ENCODE assay signal across 7 mouse cellular contexts in genomic region chr1:171195887-171196397, GRCm38 (mm10). TPM values are rescaled to one million over a fixed set of nuclear protein-coding genes. Genes with fewer than 3 reads are reported as not detected.
DNase-seq lines count a peak whose midpoint lies in the region; ATAC-seq and TF ChIP-seq lines count a peak whose summit lies in the region.

Gene Pcp4l1 (minus strand): TSS chr1:171196268.

- H3K4me2 ChIP-seq in embryonic facial prominence, embryonic 14.5 days (ENCODE audit: low read depth, low read length): peak within 1 kb of the TSS; percentile 94
- H3K4me2 ChIP-seq in heart, embryonic 11.5 days: peak within 1 kb of the TSS; percentile 96
- H3K4me2 ChIP-seq in kidney, embryonic 15.5 days: peak within 1 kb of the TSS; percentile 96
- H3K4me2 ChIP-seq in limb, embryonic 14.5 days (replicated peaks; ENCODE audit: low read depth, low read length, severe bottlenecking): peak within 1 kb of the TSS; percentile 95
- H3K4me2 ChIP-seq in midbrain, embryonic 13.5 days (replicated peaks): peak within 1 kb of the TSS; percentile 96
- peak within 1 kb of the TSS; percentile 84 for H3K4me2 ChIP-seq in stomach, embryonic 16.5 days (ENCODE audit: low read depth, low read length)

- peak within 1 kb of the TSS; percentile 65 for H3K9ac ChIP-seq in embryonic facial prominence, embryonic 14.5 days (ENCODE audit: low read depth, low read length)
- H3K9ac ChIP-seq in heart, embryonic 11.5 days (ENCODE audit: low read depth, low read length): peak within 1 kb of the TSS; percentile 70
- peak within 1 kb of the TSS; percentile 42 for H3K9ac ChIP-seq in kidney, embryonic 15.5 days
- peak within 1 kb of the TSS; percentile 50 for H3K9ac ChIP-seq in limb, embryonic 14.5 days (ENCODE audit: low read depth, low read length, severe bottlenecking)
- peak within 1 kb of the TSS; percentile 72 for H3K9ac ChIP-seq in midbrain, embryonic 13.5 days (replicated peaks)
- peak within 1 kb of the TSS; percentile 63 for H3K9ac ChIP-seq in stomach, embryonic 16.5 days (ENCODE audit: low read length)

- peak; percentile 74 for DNase-seq in embryonic facial prominence, embryonic 14.5 days (ENCODE audit: low spot score)
- DNase-seq in limb, embryonic 14.5 days (ENCODE audit: low spot score): no peak

- no peak within 1 kb of the TSS for H3K27ac ChIP-seq in brown adipose tissue, adult 24 weeks (replicated peaks; ENCODE audit: low read depth, low read length)
- no peak within 1 kb of the TSS for H3K27ac ChIP-seq in embryonic facial prominence, embryonic 14.5 days (replicated peaks; ENCODE audit: low read depth, low read length)
- H3K27ac ChIP-seq in heart, embryonic 11.5 days (ENCODE audit: low read depth, low read length): no peak within 1 kb of the TSS
- H3K27ac ChIP-seq in kidney, embryonic 15.5 days: no peak within 1 kb of the TSS
- no peak within 1 kb of the TSS for H3K27ac ChIP-seq in limb, embryonic 14.5 days (replicated peaks; ENCODE audit: low read depth, low read length)
- no peak within 1 kb of the TSS for H3K27ac ChIP-seq in midbrain, embryonic 13.5 days
- H3K27ac ChIP-seq in stomach, embryonic 16.5 days (ENCODE audit: low read length): no peak within 1 kb of the TSS

- H3K27me3 ChIP-seq in embryonic facial prominence, embryonic 14.5 days (replicated peaks; ENCODE audit: control insufficient read depth, insufficient read depth, low read length): peaks cover 61% of the 10 kb centered on the region
- peaks cover 31% of the 10 kb centered on the region; the same call in 1 of the 2 replicates for H3K27me3 ChIP-seq in heart, embryonic 11.5 days (ENCODE audit: control insufficient read depth, insufficient read depth, low read length)
- peaks cover 74% of the 10 kb centered on the region for H3K27me3 ChIP-seq in kidney, embryonic 15.5 days
- H3K27me3 ChIP-seq in limb, embryonic 14.5 days (ENCODE audit: control insufficient read depth, insufficient read depth, low read length): peaks cover 53% of the 10 kb centered on the region
- H3K27me3 ChIP-seq in midbrain, embryonic 13.5 days: peaks cover 46% of the 10 kb centered on the region
- H3K27me3 ChIP-seq in stomach, embryonic 16.5 days (ENCODE audit: control insufficient read depth, insufficient read depth, low read length): peaks cover 19% of the 10 kb centered on the region

- no peaks in the 10 kb centered on the region for H3K9me3 ChIP-seq in embryonic facial prominence, embryonic 14.5 days (ENCODE audit: control insufficient read depth, low read length)
- H3K9me3 ChIP-seq in heart, embryonic 11.5 days (replicated peaks; ENCODE audit: control insufficient read depth, low read length): no peaks in the 10 kb centered on the region
- H3K9me3 ChIP-seq in kidney, embryonic 15.5 days (replicated peaks): no peaks in the 10 kb centered on the region
- no peaks in the 10 kb centered on the region for H3K9me3 ChIP-seq in limb, embryonic 14.5 days (ENCODE audit: control insufficient read depth, low read length)
- no peaks in the 10 kb centered on the region for H3K9me3 ChIP-seq in midbrain, embryonic 13.5 days
- H3K9me3 ChIP-seq in stomach, embryonic 16.5 days (replicated peaks; ENCODE audit: control insufficient read depth, low read length): no peaks in the 10 kb centered on the region

- H3K36me3 ChIP-seq in embryonic facial prominence, embryonic 14.5 days (ENCODE audit: control insufficient read depth, insufficient read depth, low read length): no peaks in the 10 kb centered on the region
- no peaks in the 10 kb centered on the region for H3K36me3 ChIP-seq in heart, embryonic 11.5 days (ENCODE audit: control insufficient read depth, insufficient read depth, low read length)
- no peaks in the 10 kb centered on the region for H3K36me3 ChIP-seq in kidney, embryonic 15.5 days
- H3K36me3 ChIP-seq in limb, embryonic 14.5 days (ENCODE audit: control insufficient read depth, insufficient read depth, low read length): no peaks in the 10 kb centered on the region
- H3K36me3 ChIP-seq in midbrain, embryonic 13.5 days: no peaks in the 10 kb centered on the region
- no peaks in the 10 kb centered on the region for H3K36me3 ChIP-seq in stomach, embryonic 16.5 days (ENCODE audit: control insufficient read depth, insufficient read depth, low read length)

- H3K4me3 ChIP-seq in brown adipose tissue, adult 24 weeks (ENCODE audit: insufficient read depth, low read depth, low read length): peak within 1 kb of the TSS; percentile 41
- H3K4me3 ChIP-seq in embryonic facial prominence, embryonic 14.5 days (ENCODE audit: low read depth, low read length): peak within 1 kb of the TSS; percentile 56
- H3K4me3 ChIP-seq in heart, embryonic 11.5 days (ENCODE audit: low read depth, low read length): peak within 1 kb of the TSS; percentile 70
- H3K4me3 ChIP-seq in kidney, embryonic 15.5 days (replicated peaks): peak within 1 kb of the TSS; percentile 53
- peak within 1 kb of the TSS; percentile 49 for H3K4me3 ChIP-seq in limb, embryonic 14.5 days (replicated peaks; ENCODE audit: low read length)
- H3K4me3 ChIP-seq in midbrain, embryonic 13.5 days (replicated peaks): peak within 1 kb of the TSS; percentile 63
- peak within 1 kb of the TSS; percentile 56 for H3K4me3 ChIP-seq in stomach, embryonic 16.5 days (replicated peaks; ENCODE audit: low read length)

- ATAC-seq in embryonic facial prominence, embryonic 14.5 days (ENCODE audit: low read depth): peak; percentile 82
- peak; percentile 85 for ATAC-seq in heart, embryonic 11.5 days (replicated peaks; ENCODE audit: insufficient number of reproducible peaks, low FRiP score, low TSS enrichment)
- ATAC-seq in kidney, embryonic 15.5 days (replicated peaks; ENCODE audit: low FRiP score): peak; percentile 84
- ATAC-seq in limb, embryonic 14.5 days (ENCODE audit: low FRiP score, low read depth): peak; percentile 63
- ATAC-seq in midbrain, embryonic 13.5 days: peak; percentile 89
- ATAC-seq in stomach, embryonic 16.5 days (ENCODE audit: insufficient read depth, low FRiP score): peak; percentile 82; the same call in 1 of the 2 replicates

- no peaks in the 10 kb centered on the region for H3K4me1 ChIP-seq in brown adipose tissue, adult 24 weeks (ENCODE audit: control insufficient read depth, insufficient read depth, insufficient read length, low read length)
- peaks cover 30% of the 10 kb centered on the region; the same call in 1 of the 2 replicates for H3K4me1 ChIP-seq in embryonic facial prominence, embryonic 14.5 days (ENCODE audit: control insufficient read depth, insufficient read depth, low read length)
- peaks cover 29% of the 10 kb centered on the region for H3K4me1 ChIP-seq in heart, embryonic 11.5 days (ENCODE audit: control insufficient read depth, insufficient read depth, low read length)
- peaks cover 30% of the 10 kb centered on the region for H3K4me1 ChIP-seq in kidney, embryonic 15.5 days
- peaks cover 20% of the 10 kb centered on the region for H3K4me1 ChIP-seq in limb, embryonic 14.5 days (ENCODE audit: control insufficient read depth, insufficient read depth, low read length)
- peaks cover 42% of the 10 kb centered on the region for H3K4me1 ChIP-seq in midbrain, embryonic 13.5 days (replicated peaks)
- H3K4me1 ChIP-seq in stomach, embryonic 16.5 days (ENCODE audit: control insufficient read depth, insufficient read depth, low read length): peaks cover 18% of the 10 kb centered on the region

- WGBS in embryonic facial prominence, embryonic 14.5 days: under 1% methylated on average over 12 of the region's 33 CpGs
- WGBS in heart, embryonic 11.5 days (ENCODE audit: insufficient replicate concordance): 1% methylated on average over 33 of the region's 33 CpGs
- WGBS in kidney, embryonic 15.5 days: 0% methylated on average over 33 of the region's 33 CpGs
- under 1% methylated on average over 27 of the region's 33 CpGs for WGBS in limb, embryonic 14.5 days
- WGBS in midbrain, embryonic 13.5 days: under 1% methylated on average over 33 of the region's 33 CpGs
- under 1% methylated on average over 33 of the region's 33 CpGs for WGBS in stomach, embryonic 16.5 days

- no peak for TF ChIP-seq POLR2A in limb, embryonic 14.5 days (IDR thresholded peaks at IDR 0.05; ENCODE audit: borderline replicate concordance, extremely low read depth, insufficient read depth, insufficient read length)

RNA-seq across cellular contexts. Expression of gene Pcp4l1, which starts in this region (rescaled TPM):
- 3.3 and 4.2 TPM in 2 replicates for polyA plus RNA-seq in brown adipose tissue, adult 24 weeks (2012; ENCODE audit: insufficient read depth, insufficient read length, missing spikeins)
- 11.3 and 14.7 TPM in 2 replicates for polyA plus RNA-seq in embryonic facial prominence, embryonic 14.5 days (2014; fragmentation: Nextera tagmentation; extraction: Ambion mirVana)
- 36.2 and 40.0 TPM in 2 replicates for polyA plus RNA-seq in heart, embryonic 11.5 days (2014; fragmentation: Nextera tagmentation; extraction: Ambion mirVana)
- polyA plus RNA-seq in kidney, embryonic 15.5 days (2015; fragmentation: Nextera tagmentation; extraction: Ambion mirVana): 2.8 and 4.0 TPM in 2 replicates
- 3.3 and 3.9 TPM in 2 replicates for polyA plus RNA-seq in limb, embryonic 14.5 days (2012; rRNA removed)
- 6.0 and 6.3 TPM in 2 replicates for polyA plus RNA-seq in limb, embryonic 14.5 days (2014; fragmentation: Nextera tagmentation; extraction: Ambion mirVana)
- 17.0 and 23.0 TPM in 2 replicates for polyA plus RNA-seq in midbrain, embryonic 13.5 days (2015; fragmentation: Nextera tagmentation; extraction: Ambion mirVana)
- 44.3 and 46.4 TPM in 2 replicates for polyA plus RNA-seq in stomach, embryonic 16.5 days (2015; fragmentation: Nextera tagmentation; extraction: Ambion mirVana)
